Mouse (Mus musculus) lung, embryonic 16.5 days (tissue): Measurements from ENCODE around the gene B4galnt2. TPM values are rescaled to one million over a fixed set of nuclear protein-coding genes. Genes with fewer than 3 reads are reported as not detected.
"Not testable (repeated sequence)": the region's sequence is repeated elsewhere in the genome, so short reads cannot be mapped to it uniquely, and the experiment has no call there.

Experiments
- ATAC-seq: fragments of 200-750 bp; cut with Nextera tagmentation; 2 replicates; pipeline ENCODE4 v1.8.0; 2017; ENCODE audit warnings: low read depth, mild to moderate bottlenecking, moderate library complexity
- H3K27ac ChIP-seq: fragments of 300-500 bp; sonication (generic); 2 replicates; pipeline ENCODE4 v1.5.1; 2014; ENCODE audit warnings: mild to moderate bottlenecking, control low read depth, low read length
- H3K27me3 ChIP-seq: fragments of 300-500 bp; sonication (generic); 2 replicates; pipeline ENCODE4 v1.6.1; 2014; ENCODE audit warnings: low read depth, low read length, mixed read lengths; ENCODE audit not compliant: control insufficient read depth, insufficient read depth
- H3K36me3 ChIP-seq: fragments of 300-500 bp; sonication (generic); 2 replicates; pipeline ENCODE4 v1.6.1; 2014; ENCODE audit warnings: low read length; ENCODE audit not compliant: control insufficient read depth, insufficient read depth
- H3K4me1 ChIP-seq: fragments of 300-500 bp; sonication (generic); replicated peaks from 2 replicates; pipeline ENCODE4 v1.6.1; 2014; ENCODE audit warnings: low read length, mixed read lengths; ENCODE audit not compliant: control insufficient read depth, insufficient read depth
- H3K4me2 ChIP-seq: fragments of 300-500 bp; sonication (generic); 2 replicates; pipeline ENCODE4 v1.6.1; 2014; ENCODE audit warnings: low read depth, low read length, control low read depth
- H3K4me3 ChIP-seq: fragments of 300-500 bp; sonication (generic); 2 replicates; pipeline ENCODE4 v1.5.1; 2014; ENCODE audit warnings: mild to moderate bottlenecking, low read length, control low read depth
- H3K9ac ChIP-seq: fragments of 300-500 bp; sonication (generic); 2 replicates; pipeline ENCODE4 v1.6.1; 2014; ENCODE audit warnings: low read length, control low read depth
- H3K9me3 ChIP-seq: fragments of 300-500 bp; sonication (generic); 2 replicates; pipeline ENCODE4 v1.6.1; 2016; ENCODE audit warnings: low read length; ENCODE audit not compliant: control insufficient read depth
- WGBS: fragments of 180-500 bp; shearing (Covaris S2); extraction: QIAGEN DNeasy Blood & Tissue Kit; methylation state at CpG from one replicate; pipeline ENCODE4 v1.1.7; 2014; 5-methylcytosine and 5-hydroxymethylcytosine counted together
- polyA plus RNA-seq: library from polyadenylated mRNA; unstranded; fragments of >200 nt; fragmentation: Nextera tagmentation; extraction: Ambion mirVana; gene quantifications from 2 replicates; pipeline ENCODE4 v1.2.1, GENCODE M21; 2015

The B4galnt2 gene
- polyA plus RNA-seq, 1 experiment from 2014 or later, result 0.16 TPM

DNA sequence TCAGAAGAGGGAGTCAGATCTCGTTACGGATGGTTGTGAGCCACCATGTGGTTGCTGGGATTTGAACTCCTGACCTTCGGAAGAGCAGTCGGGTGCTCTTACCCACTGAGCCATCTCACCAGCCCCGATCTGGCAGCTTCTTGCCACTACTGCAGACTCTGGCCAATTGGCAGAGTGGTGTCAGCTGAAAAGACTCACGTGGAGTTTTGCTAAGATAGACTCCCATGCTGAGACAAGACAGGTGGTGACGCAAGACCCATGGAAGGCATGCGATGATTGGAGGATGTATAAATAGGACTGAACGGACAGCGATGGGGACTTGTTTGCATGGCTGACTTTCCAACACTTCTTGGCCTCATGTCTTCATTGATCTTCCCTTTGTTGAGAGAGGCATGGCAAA is 17.5 kb upstream of the B4galnt2 start:
- H3K4me2 ChIP-seq, H3K27ac ChIP-seq, ATAC-seq, H3K9ac ChIP-seq, H3K27me3 ChIP-seq, H3K4me3 ChIP-seq, H3K4me1 ChIP-seq, H3K9me3 ChIP-seq, H3K36me3 ChIP-seq: not testable (repeated sequence)
- WGBS, result 82% methylated on average over 8 of the region's 10 CpGs

DNA sequence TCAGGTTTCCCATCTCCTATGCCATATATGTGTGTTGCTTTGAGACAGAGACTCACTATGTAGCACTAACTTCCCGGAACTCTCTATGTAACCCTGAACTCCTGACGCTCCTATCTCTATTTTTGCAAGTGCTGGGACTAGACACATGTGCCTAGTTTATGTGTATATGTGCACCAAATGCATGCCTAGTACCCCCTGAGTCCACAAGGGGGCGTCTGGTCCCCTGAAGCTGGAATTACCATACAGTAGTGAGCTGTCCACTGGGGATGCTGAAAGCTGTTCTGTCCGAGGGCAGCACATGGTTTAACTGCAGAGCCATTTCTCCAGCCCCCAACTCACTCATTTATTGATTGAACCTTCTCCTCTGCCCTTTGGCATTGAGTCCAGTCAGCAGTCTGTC is 11.7 kb upstream of the B4galnt2 start:
- H3K9me3 ChIP-seq, result peaks cover 6% of the 10 kb centered on the region; the same call in 1 of the 2 replicates
- no peak overlapping the region for H3K4me2 ChIP-seq
- ATAC-seq, result no peak
- H3K27ac ChIP-seq, result no peak overlapping the region
- peaks cover 4% of the 10 kb centered on the region; the same call in 1 of the 2 replicates for H3K27me3 ChIP-seq
- H3K4me1 ChIP-seq, result no peaks in the 10 kb centered on the region
- no peak overlapping the region for H3K9ac ChIP-seq
- H3K4me3 ChIP-seq, result no peak overlapping the region
- 69% methylated on average over 4 of the region's 4 CpGs for WGBS
- no peaks in the 10 kb centered on the region for H3K36me3 ChIP-seq

- Histone ChIP-seq H3K9ac (no peak overlapping the region), H3K27me3 (peaks cover 4% of the 10 kb centered on the region; the same call in 1 of the 2 replicates), H3K27ac (no peak overlapping the region), H3K9me3 (peaks cover 6% of the 10 kb centered on the region; the same call in 1 of the 2 replicates), H3K4me1 (no peaks in the 10 kb centered on the region), H3K36me3 (no peaks in the 10 kb centered on the region), H3K4me3 (no peak overlapping the region), H3K4me2 (no peak overlapping the region)
- ATAC-seq, result no peak
- WGBS, result 80% methylated on average over 5 of the region's 5 CpGs
These were observed 11.3 kb upstream of the B4galnt2 start for GRCm38 (mm10) chr11:95925976-95926375.

- 28% methylated on average over 2 of the region's 2 CpGs for WGBS
- ATAC-seq, result no peak
These were observed 9.5 kb upstream of the B4galnt2 start for GRCm38 (mm10) chr11:95924215-95924614.

GRCm38 (mm10) chr11:95923477-95923876 is 8.8 kb upstream of the B4galnt2 start:
- not testable (repeated sequence) for H3K4me1 ChIP-seq, H3K36me3 ChIP-seq, H3K27ac ChIP-seq, H3K9ac ChIP-seq, H3K4me3 ChIP-seq, ATAC-seq, H3K9me3 ChIP-seq, H3K27me3 ChIP-seq, H3K4me2 ChIP-seq
- 2% methylated on average over 2 of the region's 6 CpGs for WGBS

More at GRCm38 (mm10) chr11:95924215-95924614, 9.5 kb upstream of the B4galnt2 start:
- peaks cover 4% of the 10 kb centered on the region; the same call in 1 of the 2 replicates for H3K27me3 ChIP-seq
- H3K27ac ChIP-seq, result no peak overlapping the region
- no peak overlapping the region for H3K4me3 ChIP-seq
- no peak overlapping the region for H3K9ac ChIP-seq
- H3K4me2 ChIP-seq, result no peak overlapping the region
- no peaks in the 10 kb centered on the region for H3K36me3 ChIP-seq
- H3K9me3 ChIP-seq, result peaks cover 6% of the 10 kb centered on the region; the same call in 1 of the 2 replicates
- H3K4me1 ChIP-seq, result no peaks in the 10 kb centered on the region

DNA sequence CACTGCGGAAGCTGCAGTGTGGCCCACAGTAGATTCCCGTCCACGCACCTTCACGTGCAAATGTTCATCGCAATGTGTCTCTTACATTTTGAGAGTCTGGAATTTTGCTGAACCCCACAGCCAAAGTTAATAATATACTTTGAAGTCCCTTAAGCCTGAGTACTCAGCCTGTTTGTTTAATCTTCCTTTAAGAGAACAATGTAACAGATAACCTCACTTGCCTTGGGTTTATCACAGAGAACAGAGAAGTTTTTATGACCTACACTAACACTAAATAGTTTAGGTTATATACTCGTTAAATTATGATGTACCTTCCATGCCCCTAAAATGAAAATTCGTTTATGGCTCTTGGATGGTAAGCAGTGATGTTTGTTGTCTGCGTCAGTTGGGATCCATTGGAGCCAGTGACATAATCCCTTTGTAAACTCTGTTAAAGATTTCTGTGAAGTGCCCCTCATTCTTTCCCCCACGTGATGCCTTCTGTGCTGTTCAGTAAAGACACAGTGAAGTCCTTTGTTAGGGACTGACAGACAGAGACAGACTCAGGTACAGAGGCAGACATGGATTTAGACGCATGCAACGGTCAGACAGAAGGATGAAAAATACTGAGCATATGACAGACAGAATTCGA is 7.4 kb upstream of the B4galnt2 start:
- 0 out of 2 replicates have a peak, but pooled peaks cover 3% of the 10 kb centered on the region for H3K9me3 ChIP-seq
- ATAC-seq, result no peak
- H3K4me1 ChIP-seq, result no peaks in the 10 kb centered on the region
- no peak overlapping the region for H3K27ac ChIP-seq
- no peak overlapping the region for H3K4me3 ChIP-seq
- no peak overlapping the region for H3K4me2 ChIP-seq
- H3K36me3 ChIP-seq, result no peaks in the 10 kb centered on the region
- H3K27me3 ChIP-seq, result peaks cover 9% of the 10 kb centered on the region
- whole genome bisulfite sequencing, result 50% methylated on average over 12 of the region's 12 CpGs
- H3K9ac ChIP-seq, result no peak overlapping the region

- Histone ChIP-seq H3K27ac (no peak overlapping the region), H3K36me3 (no peaks in the 10 kb centered on the region), H3K9me3 (no peaks in the 10 kb centered on the region), H3K27me3 (peaks cover 47% of the 10 kb centered on the region), H3K9ac (no peak overlapping the region), H3K4me2 (no peak overlapping the region), H3K4me1 (peaks cover 9% of the 10 kb centered on the region), H3K4me3 (no peak overlapping the region)
- ATAC-seq, result no peak
- 7% methylated on average over 5 of the region's 5 CpGs for WGBS
These were observed 1.7 kb upstream of the B4galnt2 start for GRCm38 (mm10) chr11:95916426-95916825.

- no peak for ATAC-seq
- H3K27me3 ChIP-seq, result peaks cover 55% of the 10 kb centered on the region
- peak overlapping the region; percentile 35 for H3K4me3 ChIP-seq
- peak overlapping the region; percentile 51 for H3K4me2 ChIP-seq
- H3K36me3 ChIP-seq, result no peaks in the 10 kb centered on the region
- no peaks in the 10 kb centered on the region for H3K9me3 ChIP-seq
- H3K9ac ChIP-seq, result 0 out of 2 replicates have a peak overlapping the region, but pooled peaks have one; percentile 23
- no peak overlapping the region for H3K27ac ChIP-seq
- H3K4me1 ChIP-seq, result peaks cover 9% of the 10 kb centered on the region
- WGBS, result 2% methylated on average over 28 of the region's 28 CpGs
These were observed 467 bp upstream of the B4galnt2 start for GRCm38 (mm10) chr11:95915006-95915710.

DNA sequence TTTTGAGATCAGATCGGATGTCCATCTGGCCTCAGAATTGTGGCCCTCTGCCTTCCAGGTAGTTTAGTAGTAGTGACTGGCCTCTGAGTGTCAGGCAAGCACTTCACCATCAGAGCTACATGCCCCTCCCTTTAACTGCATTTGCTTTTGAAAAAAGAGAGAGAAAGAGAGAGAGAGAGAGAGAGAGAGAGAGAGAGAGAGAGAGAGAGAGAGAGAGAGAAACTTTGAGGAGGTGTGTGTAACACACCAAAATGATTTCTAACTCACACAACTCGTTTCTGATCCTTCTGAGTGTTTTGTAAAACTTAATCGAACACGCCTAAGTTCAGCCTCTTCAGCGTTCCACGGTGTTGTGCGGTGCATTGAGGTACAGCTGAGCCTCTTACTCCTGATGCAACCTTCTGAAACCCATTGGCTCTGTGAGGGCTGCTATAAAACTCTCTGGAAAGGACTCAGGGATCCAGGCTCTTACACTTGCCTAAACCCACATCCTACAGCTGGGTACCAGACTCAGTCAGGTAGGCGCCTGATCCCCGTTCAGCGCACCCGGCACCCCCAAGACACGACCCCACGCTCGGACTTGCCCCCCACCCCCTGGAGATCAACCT is 628 bp downstream of the B4galnt2 start:
- Histone ChIP-seq H3K9ac (peak overlapping the region; percentile 35; the same call in 1 of the 2 replicates), H3K27me3 (peaks cover 55% of the 10 kb centered on the region), H3K4me2 (peak overlapping the region; percentile 51), H3K36me3 (no peaks in the 10 kb centered on the region), H3K4me3 (peak overlapping the region; percentile 35), H3K9me3 (no peaks in the 10 kb centered on the region), H3K27ac (no peak overlapping the region), H3K4me1 (peaks cover 9% of the 10 kb centered on the region)
- ATAC-seq, result no peak
- WGBS, result 4% methylated on average over 14 of the region's 14 CpGs
